8 mouse cellular contexts compared by ENCODE assay signal in the genomic region with DNA sequence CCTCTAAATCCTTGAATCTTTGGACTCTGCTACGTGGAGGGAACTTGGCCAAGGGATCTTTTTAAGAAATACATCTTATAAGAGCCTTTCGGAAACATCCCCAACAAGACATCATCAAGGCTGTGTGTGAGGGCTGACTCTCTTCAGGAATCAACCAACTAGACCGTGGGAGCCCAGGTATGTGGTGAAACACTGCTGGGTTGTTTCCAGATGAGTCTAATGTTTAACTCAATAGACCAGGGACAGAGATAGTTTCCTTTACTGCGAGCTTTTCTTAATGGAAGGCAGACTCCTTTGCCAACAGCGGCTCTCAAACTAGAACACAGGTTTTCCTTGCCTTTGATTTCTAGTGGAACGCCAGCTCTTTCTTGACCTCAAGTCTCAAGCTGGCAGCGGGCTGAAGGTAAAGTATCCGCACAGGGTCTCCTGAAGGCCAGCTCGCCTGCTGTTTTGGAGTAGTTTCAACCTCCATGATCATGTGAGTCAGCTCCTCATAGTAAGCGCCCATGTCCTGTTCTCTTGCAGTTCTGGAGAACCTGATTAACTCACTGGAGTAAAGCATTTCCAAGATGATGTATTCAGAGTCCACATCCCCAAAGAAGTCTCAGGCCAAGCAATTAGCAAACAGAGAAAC.
DNase-seq lines count a peak whose midpoint lies in the region; ATAC-seq and TF ChIP-seq lines count a peak whose summit lies in the region.

No protein-coding gene starts in this region.

- peak; percentile 76 for DNase-seq in heart, adult 11 months
- no peak for DNase-seq in heart, postnatal 4 days
- DNase-seq in kidney, postnatal 0 days (ENCODE audit: low spot score): peak; percentile 16
- no peak for DNase-seq in left cerebral cortex, postnatal 36 days (ENCODE audit: low spot score in 2 of 2)
- DNase-seq in spleen, adult 18-20 months: no peak
- DNase-seq in adrenal gland, postnatal 4 days (ENCODE audit: low spot score in 2 of 2): no peak

- no peak overlapping the region for H3K27ac ChIP-seq in forebrain, embryonic 12.5 days
- H3K27ac ChIP-seq in kidney, postnatal 0 days: no peak overlapping the region
- H3K27ac ChIP-seq in midbrain, embryonic 16.5 days (ENCODE audit: low read length): no peak overlapping the region

- intact Hi-C loops in left cerebral cortex, postnatal 36 days (cut with DNase I): loop anchor here (5.0 kb wide), 1 partner anchor 454 kb away; a partner anchor contains a TSS

- no peaks in the 10 kb centered on the region for H3K4me1 ChIP-seq in forebrain, embryonic 12.5 days
- no peaks in the 10 kb centered on the region for H3K4me1 ChIP-seq in kidney, postnatal 0 days (replicated peaks; ENCODE audit: insufficient read depth, low read length)
- H3K4me1 ChIP-seq in midbrain, embryonic 16.5 days (ENCODE audit: control insufficient read depth, insufficient read depth, low read length): peaks cover 2% of the 10 kb centered on the region; the same call in 1 of the 2 replicates

- no peaks in the 10 kb centered on the region for H3K36me3 ChIP-seq in forebrain, embryonic 12.5 days (replicated peaks)
- no peaks in the 10 kb centered on the region for H3K36me3 ChIP-seq in kidney, postnatal 0 days (ENCODE audit: insufficient read depth, low read length)
- H3K36me3 ChIP-seq in midbrain, embryonic 16.5 days (ENCODE audit: control insufficient read depth, insufficient read depth, low read length): no peaks in the 10 kb centered on the region

- no peak overlapping the region for H3K4me3 ChIP-seq in forebrain, embryonic 12.5 days (replicated peaks)
- peak overlapping the region; percentile 47; the same call in 1 of the 2 replicates for H3K4me3 ChIP-seq in kidney, postnatal 0 days (replicated peaks; ENCODE audit: low read depth, low read length)
- H3K4me3 ChIP-seq in midbrain, embryonic 16.5 days (ENCODE audit: low read depth, low read length): peak overlapping the region; percentile 32; the same call in 1 of the 2 replicates

- 81% methylated on average over 10 of the region's 10 CpGs for WGBS in forebrain, embryonic 12.5 days
- WGBS in kidney, postnatal 0 days: 73% methylated on average over 10 of the region's 10 CpGs
- WGBS in midbrain, embryonic 16.5 days: 80% methylated on average over 10 of the region's 10 CpGs

- H3K9ac ChIP-seq in forebrain, embryonic 12.5 days: no peak overlapping the region
- no peak overlapping the region for H3K9ac ChIP-seq in kidney, postnatal 0 days (ENCODE audit: low read depth, low read length)
- peak overlapping the region; percentile 47; the same call in 1 of the 2 replicates for H3K9ac ChIP-seq in midbrain, embryonic 16.5 days (ENCODE audit: low read depth, low read length)

- no peak for ATAC-seq in forebrain, embryonic 12.5 days (ENCODE audit: low FRiP score)
- ATAC-seq in kidney, postnatal 0 days (replicated peaks; ENCODE audit: low FRiP score, low read depth): no peak
- peak; percentile 16; the same call in 1 of the 2 replicates for ATAC-seq in midbrain, embryonic 16.5 days

- H3K27me3 ChIP-seq in forebrain, embryonic 12.5 days: peaks cover 7% of the 10 kb centered on the region; the same call in 1 of the 2 replicates
- no peaks in the 10 kb centered on the region for H3K27me3 ChIP-seq in kidney, postnatal 0 days (ENCODE audit: insufficient read depth, low read length)
- H3K27me3 ChIP-seq in midbrain, embryonic 16.5 days (ENCODE audit: control insufficient read depth, insufficient read depth, low read depth, low read length): no peaks in the 10 kb centered on the region

- peak overlapping the region; percentile 46 for H3K4me2 ChIP-seq in forebrain, embryonic 12.5 days
- peak overlapping the region; percentile 71 for H3K4me2 ChIP-seq in kidney, postnatal 0 days (ENCODE audit: low read length)
- H3K4me2 ChIP-seq in midbrain, embryonic 16.5 days (ENCODE audit: low read length): peak overlapping the region; percentile 55

- no peak for TF ChIP-seq CTCF in kidney, postnatal 0 days (IDR thresholded peaks at IDR 0.05; ENCODE audit: low read depth)

- H3K9me3 ChIP-seq in forebrain, embryonic 12.5 days: no peaks in the 10 kb centered on the region
- no peaks in the 10 kb centered on the region for H3K9me3 ChIP-seq in kidney, postnatal 0 days (replicated peaks; ENCODE audit: low read length)
- H3K9me3 ChIP-seq in midbrain, embryonic 16.5 days (replicated peaks; ENCODE audit: control insufficient read depth, low read length, poor library complexity, severe bottlenecking): no peaks in the 10 kb centered on the region

Comparison
In these comparisons a context has a peak if more than half of its experiments do, and no peak if none do; other contexts are left out.
1. DNase-seq: peak in heart, adult 11 months (single experiment) and kidney, postnatal 0 days (single experiment); none in heart, postnatal 4 days (single experiment), left cerebral cortex, postnatal 36 days (0 of 2), spleen, adult 18-20 months (0 of 2) and adrenal gland, postnatal 4 days (0 of 2).
2. Peak in every context shown above with its lines, with median percentiles within 50 percentile points of each other: H3K4me2 ChIP-seq.